Mouse (Mus musculus) bone marrow macrophage, adult 2 months (primary cell): ENCODE measurements at regions not wholly inside any gene's neighbourhood (a gene's known extent, or its start where the extent isn't known, plus 50 kb on each side); places are given as distances from the start of the nearest gene placed in this dataset.

Experiments used
- H3K27ac ChIP-seq: 2 replicates; pipeline ENCODE4 v1.5.1; 2012; ENCODE audit warnings: low read depth, low read length; ENCODE audit not compliant: insufficient read depth
- H3K4me1 ChIP-seq: 2 replicates; pipeline ENCODE4 v1.6.1; 2012; ENCODE audit warnings: low read length; ENCODE audit not compliant: control insufficient read depth, insufficient read depth
- H3K4me3 ChIP-seq: 2 replicates; pipeline ENCODE4 v1.5.1; 2012; ENCODE audit warnings: mild to moderate bottlenecking, low read length, moderate library complexity; ENCODE audit not compliant: insufficient read depth
- CTCF ChIP-seq: IDR thresholded peaks from 2 replicates; pipeline ENCODE4 v1.5.1; 2012; ENCODE audit warnings: low read depth, mild to moderate bottlenecking, low read length, moderate library complexity
- POLR2A ChIP-seq: IDR thresholded peaks from 2 replicates; pipeline ENCODE4 v1.6.1; 2012; ENCODE audit warnings: mild to moderate bottlenecking, low read depth, low read length, borderline replicate concordance

GRCm38 (mm10) chr10:39224449-39225094, 61.0 kb upstream of the Ccn6 start:
- Histone ChIP-seq H3K4me3 (no peak overlapping the region), H3K4me1 (0 out of 2 replicates have a peak, but pooled peaks cover 2% of the 10 kb centered on the region), H3K27ac (no peak overlapping the region)
- TF ChIP-seq POLR2A (no peak), CTCF (no peak)

GRCm38 (mm10) chr10:39221028-39221427, 57.4 kb upstream of the Ccn6 start:
- H3K4me1 ChIP-seq, result 0 out of 2 replicates have a peak, but pooled peaks cover 2% of the 10 kb centered on the region
- TF ChIP-seq CTCF (no peak), POLR2A (no peak)
- no peak overlapping the region for H3K27ac ChIP-seq
- H3K4me3 ChIP-seq, result no peak overlapping the region

GRCm38 (mm10) chr10:39219366-39219765, 55.8 kb upstream of the Ccn6 start:
- no peak overlapping the region for H3K27ac ChIP-seq
- H3K4me1 ChIP-seq, result 0 out of 2 replicates have a peak, but pooled peaks cover 2% of the 10 kb centered on the region
- TF ChIP-seq POLR2A (no peak), CTCF (no peak)
- H3K4me3 ChIP-seq, result no peak overlapping the region

GRCm38 (mm10) chr10:39218151-39218550, 54.6 kb upstream of the Ccn6 start:
- Histone ChIP-seq H3K4me3 (no peak overlapping the region), H3K4me1 (no peaks in the 10 kb centered on the region), H3K27ac (no peak overlapping the region)
- TF ChIP-seq POLR2A (no peak), CTCF (no peak)

- Histone ChIP-seq H3K27ac (no peak overlapping the region), H3K4me1 (no peaks in the 10 kb centered on the region), H3K4me3 (no peak overlapping the region)
- TF ChIP-seq CTCF, result no peak
- TF ChIP-seq POLR2A, result no peak
Measured at GRCm38 (mm10) chr10:39216142-39216904, 52.7 kb upstream of the Ccn6 start.

GRCm38 (mm10) chr10:39214563-39214962, 51.0 kb upstream of the Ccn6 start:
- 0 out of 2 replicates have a peak, but pooled peaks cover 4% of the 10 kb centered on the region for H3K4me1 ChIP-seq
- H3K27ac ChIP-seq, result no peak overlapping the region
- no peak overlapping the region for H3K4me3 ChIP-seq
- TF ChIP-seq POLR2A (no peak), CTCF (no peak)
